Mouse (Mus musculus) embryonic fibroblast, embryonic 13.5 days (primary cell): Measurements from ENCODE around the gene Arfrp1. TPM values are rescaled to one million over a fixed set of nuclear protein-coding genes. Genes with fewer than 3 reads are reported as not detected.
A peak's percentile ranks its signal among the peaks of the same experiment; 100 is the strongest.

Experiments
- H3K27ac ChIP-seq: 2 replicates; pipeline ENCODE4 v1.5.1; 2012; ENCODE audit warnings: low read length, control low read depth, inconsistent platforms; ENCODE audit not compliant: insufficient read depth
- H3K4me1 ChIP-seq: 2 replicates; pipeline ENCODE4 v1.6.1; 2011; ENCODE audit warnings: low read length; ENCODE audit not compliant: control insufficient read depth, insufficient read depth
- H3K4me3 ChIP-seq: 2 replicates; pipeline ENCODE4 v1.5.1; 2011; ENCODE audit warnings: mild to moderate bottlenecking, control low read depth, low read length; ENCODE audit not compliant: insufficient read depth
- CTCF ChIP-seq: IDR thresholded peaks from 2 replicates; pipeline ENCODE4 v1.5.1; 2011; ENCODE audit warnings: mild to moderate bottlenecking, control low read depth, low read length, moderate library complexity, borderline replicate concordance; ENCODE audit not compliant: insufficient read depth
- POLR2A ChIP-seq: IDR thresholded peaks from 2 replicates; pipeline ENCODE4 v1.6.1; 2011; ENCODE audit warnings: low read depth, mild to moderate bottlenecking, control low read depth, low read length, moderate library complexity
- polyA plus RNA-seq: library from polyadenylated mRNA; stranded (reverse); fragments of >200 nt; gene quantifications from 2 replicates; pipeline ENCODE4 v1.2.4, GENCODE M21; 2011; ENCODE audit warnings: low read depth; ENCODE audit not compliant: missing spikeins, insufficient read length

Arfrp1 gene
- polyA plus RNA-seq, 1 experiment: 37.6 TPM

- Histone ChIP-seq H3K4me1 (no peaks in the 10 kb centered on the region), H3K4me3 (no peak within 1 kb of the TSS), H3K27ac (no peak within 1 kb of the TSS)
- TF ChIP-seq CTCF (no peak), POLR2A (no peak)
These were observed 14.6 kb upstream of the Arfrp1 start, which contains the start of gene Lime1 for GRCm38 (mm10) chr2:181379778-181380177. TSS of gene Lime1 (plus strand) at chr2:181380078.

DNA sequence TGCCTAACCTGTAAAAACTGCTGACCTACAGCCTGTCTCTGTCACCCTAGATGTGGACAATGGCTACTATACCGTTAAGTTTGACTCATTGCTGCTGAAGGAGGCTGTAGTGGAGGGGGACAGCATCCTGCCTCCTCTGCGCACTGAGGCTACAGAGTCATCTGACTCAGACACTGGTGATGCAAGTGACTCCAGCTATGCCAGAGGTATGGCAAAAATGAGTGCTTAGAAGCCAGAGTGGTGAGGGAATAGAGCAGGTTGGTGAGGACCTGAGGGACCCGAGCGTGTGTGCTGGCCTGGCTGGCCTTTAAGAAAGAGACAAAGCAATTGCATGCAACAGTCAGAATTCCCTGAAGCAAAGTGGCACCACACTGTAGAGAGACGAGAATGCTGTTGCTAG lies 13.5 kb upstream of the Arfrp1 start:
- H3K4me1 ChIP-seq: no peaks in the 10 kb centered on the region
- TF ChIP-seq POLR2A (no peak), CTCF (no peak)
- H3K4me3 ChIP-seq: no peak overlapping the region
- no peak overlapping the region for H3K27ac ChIP-seq

- H3K27ac ChIP-seq: no peak overlapping the region
- H3K4me1 ChIP-seq: no peaks in the 10 kb centered on the region
- no peak overlapping the region for H3K4me3 ChIP-seq
- TF ChIP-seq POLR2A (no peak), CTCF (no peak)
These were observed 12.0 kb upstream of the Arfrp1 start for GRCm38 (mm10) chr2:181377230-181377629.

GRCm38 (mm10) chr2:181375787-181376186 lies 10.6 kb upstream of the Arfrp1 start:
- Histone ChIP-seq H3K4me1 (no peaks in the 10 kb centered on the region), H3K27ac (no peak overlapping the region), H3K4me3 (no peak overlapping the region)
- TF ChIP-seq CTCF (no peak), POLR2A (no peak)

DNA sequence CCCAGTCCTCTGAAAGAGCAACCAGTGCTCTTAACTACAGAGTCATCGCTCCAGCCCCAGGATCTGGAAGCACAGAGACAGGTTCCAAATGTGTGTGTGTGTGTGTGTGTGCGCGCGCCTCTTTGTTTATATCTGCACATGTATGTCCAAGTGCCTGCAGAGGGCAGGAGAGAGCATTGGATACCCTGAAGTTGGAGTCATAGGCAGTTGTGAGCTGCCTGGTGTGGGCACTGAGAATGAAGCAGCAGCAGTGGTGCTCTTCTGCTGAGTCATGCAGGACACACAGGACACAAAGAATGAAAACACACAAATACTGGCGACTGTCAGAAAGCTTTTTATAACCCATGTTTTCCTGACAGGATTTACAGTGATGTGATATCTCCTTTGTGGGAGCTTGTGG lies 4.8 kb upstream of the Arfrp1 start:
- Histone ChIP-seq H3K4me1 (no peaks in the 10 kb centered on the region; the same call in 1 of the 2 replicates), H3K27ac (no peak overlapping the region), H3K4me3 (no peak overlapping the region)
- TF ChIP-seq POLR2A (no peak), CTCF (no peak)

DNA sequence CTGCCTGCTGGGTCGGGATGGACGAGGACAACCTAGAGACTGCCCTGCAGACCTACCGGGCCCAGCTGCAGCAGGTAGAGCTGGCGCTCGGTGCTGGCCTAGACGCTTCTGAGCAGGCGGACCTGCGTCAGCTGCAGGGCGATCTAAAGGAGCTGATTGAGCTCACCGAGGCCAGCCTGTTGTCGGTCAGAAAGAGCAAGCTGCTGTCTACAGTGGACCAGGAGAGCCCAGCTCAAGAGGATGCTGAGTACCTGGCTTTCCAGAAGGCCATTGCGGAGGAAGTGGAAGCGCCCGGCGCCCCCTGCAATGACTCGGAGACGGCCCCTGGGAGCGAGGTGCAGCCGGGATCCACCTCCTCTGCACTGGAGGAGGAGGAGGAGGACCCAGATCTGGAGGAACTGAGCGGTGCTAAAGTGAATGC lies 461 bp upstream of the Arfrp1 start:
- H3K27ac ChIP-seq: peak overlapping the region; percentile 74
- peaks cover 2% of the 10 kb centered on the region; the same call in 1 of the 2 replicates for H3K4me1 ChIP-seq
- TF ChIP-seq CTCF (no peak), POLR2A (no peak)
- peak overlapping the region; percentile 98 for H3K4me3 ChIP-seq

GRCm38 (mm10) chr2:181364487-181364859 lies 731 bp downstream of the Arfrp1 start:
- Histone ChIP-seq H3K4me3 (peak overlapping the region; percentile 98), H3K4me1 (peaks cover 2% of the 10 kb centered on the region; the same call in 1 of the 2 replicates), H3K27ac (no peak overlapping the region)
- TF ChIP-seq POLR2A: no peak
- no peak for TF ChIP-seq CTCF

- H3K4me3 ChIP-seq: peak overlapping the region; percentile 98
- TF ChIP-seq POLR2A: no peak
- TF ChIP-seq CTCF: no peak
- H3K4me1 ChIP-seq: peaks cover 2% of the 10 kb centered on the region; the same call in 1 of the 2 replicates
- no peak overlapping the region for H3K27ac ChIP-seq
These were observed 1.3 kb downstream of the Arfrp1 start for GRCm38 (mm10) chr2:181363946-181364345.

GRCm38 (mm10) chr2:181356780-181357179 lies 8.4 kb downstream of the Arfrp1 start:
- 0 out of 2 replicates have a peak, but pooled peaks have one; percentile 5 for TF ChIP-seq POLR2A
- TF ChIP-seq CTCF: no peak
- Histone ChIP-seq H3K4me1 (no peaks in the 10 kb centered on the region), H3K27ac (no peak overlapping the region), H3K4me3 (no peak overlapping the region)

- H3K27ac ChIP-seq: no peak overlapping the region
- TF ChIP-seq CTCF (no peak), POLR2A (no peak)
- no peak overlapping the region for H3K4me3 ChIP-seq
- H3K4me1 ChIP-seq: no peaks in the 10 kb centered on the region
These were observed 22.4 kb downstream of the Arfrp1 start for GRCm38 (mm10) chr2:181342766-181343165.

DNA sequence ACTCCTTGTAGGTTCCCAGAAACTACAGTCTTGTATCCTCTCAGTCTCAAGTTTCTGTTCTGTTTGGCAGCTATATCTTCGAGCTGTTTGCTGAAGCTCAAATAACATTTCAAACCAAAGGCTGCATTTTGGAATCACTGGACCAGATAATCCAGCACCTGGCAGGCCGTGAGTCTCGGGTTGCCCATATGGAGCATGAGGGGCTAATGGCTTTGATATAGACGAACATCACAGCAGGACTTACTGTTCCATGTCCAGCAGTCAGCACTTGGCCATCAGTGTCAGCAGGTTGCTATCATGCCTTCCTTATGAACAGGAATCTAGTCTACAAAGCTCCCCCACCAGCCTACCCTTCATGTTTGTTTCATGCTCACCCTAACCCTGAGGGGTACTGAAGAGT lies 24.8 kb downstream of the Arfrp1 start:
- no peak overlapping the region for H3K27ac ChIP-seq
- TF ChIP-seq POLR2A (no peak), CTCF (no peak)
- H3K4me1 ChIP-seq: no peaks in the 10 kb centered on the region
- H3K4me3 ChIP-seq: no peak overlapping the region
